Mouse (Mus musculus) left cerebral cortex, adult 8-10 months (tissue): ENCODE results near the gene Dap. TPM values are rescaled to one million over a fixed set of nuclear protein-coding genes. Genes with fewer than 3 reads are reported as not detected.

ENCODE experiments used
- DNase-seq, 2 experiments: peaks; one replicate each; pipeline ENCODE4 v3.0.0; 2022; ENCODE audit warnings: low spot score in 2 of 2
- total RNA-seq, 4 experiments: library from RNA; stranded (reverse); gene quantifications; 2 replicates each; pipeline ENCODE4 v1.2.4; 2022

Dap gene
- 10 to 100 TPM in 1 of 4 experiments, 1 to 10 TPM in 3; 6.2 to 10.0 (median 7.5) TPM for total RNA-seq

DNA sequence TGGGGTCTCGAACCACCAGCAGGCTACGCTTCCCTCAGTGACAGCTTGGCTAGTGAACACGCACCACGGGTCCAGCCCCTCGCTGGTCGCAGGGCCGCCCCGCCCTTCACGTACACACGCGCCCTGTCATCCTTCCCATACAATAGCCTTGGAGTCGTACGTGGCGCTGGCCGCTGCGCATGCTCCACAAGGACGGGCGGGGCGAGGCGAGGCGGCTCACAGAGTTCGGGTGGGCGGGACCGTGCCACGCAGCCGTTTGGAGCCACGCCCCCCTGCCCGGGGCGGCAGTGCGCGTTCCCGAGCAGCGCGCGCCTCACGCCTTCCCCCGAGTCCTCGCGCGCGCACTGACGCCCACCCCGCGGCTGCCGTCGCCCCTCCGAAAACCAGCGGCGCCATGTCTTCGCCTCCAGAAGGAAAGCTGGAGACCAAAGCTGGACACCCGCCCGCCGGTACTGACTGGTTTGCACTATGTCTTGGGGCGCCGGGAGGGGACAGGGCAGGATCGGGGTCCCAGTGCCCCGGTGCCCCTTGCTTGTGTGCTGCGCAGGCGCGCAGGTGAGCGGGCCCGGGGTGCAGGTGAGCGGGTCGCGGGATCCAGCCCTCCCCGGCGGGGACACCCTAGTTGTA is at the start of gene Dap:
TSS of gene Dap (plus strand) at position 180 of the 627 bp plus-strand sequence.
- DNase-seq = peak; percentile 87 to 97

DNA sequence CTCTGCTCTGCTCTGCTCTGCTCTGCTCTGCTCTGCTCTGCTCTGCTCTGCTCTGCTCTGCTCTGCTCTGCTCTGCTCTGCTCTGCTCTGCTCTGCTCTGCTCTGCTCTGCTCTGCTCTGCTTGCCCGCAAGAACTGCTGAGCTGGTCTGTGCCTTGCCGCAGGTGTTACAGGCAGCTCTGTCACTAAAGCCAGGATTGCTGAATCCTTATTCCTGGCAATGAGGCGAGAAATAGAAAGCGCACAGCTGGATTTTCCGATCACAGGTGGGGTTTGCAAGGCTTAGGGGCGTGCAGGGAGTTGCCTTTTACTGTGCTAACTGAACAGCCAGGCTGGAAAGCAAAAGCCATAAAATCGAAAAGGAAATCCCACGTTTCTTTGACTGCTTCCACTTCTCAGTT is 47.5 kb upstream of the Dap start:
- DNase-seq = no peak

DNA sequence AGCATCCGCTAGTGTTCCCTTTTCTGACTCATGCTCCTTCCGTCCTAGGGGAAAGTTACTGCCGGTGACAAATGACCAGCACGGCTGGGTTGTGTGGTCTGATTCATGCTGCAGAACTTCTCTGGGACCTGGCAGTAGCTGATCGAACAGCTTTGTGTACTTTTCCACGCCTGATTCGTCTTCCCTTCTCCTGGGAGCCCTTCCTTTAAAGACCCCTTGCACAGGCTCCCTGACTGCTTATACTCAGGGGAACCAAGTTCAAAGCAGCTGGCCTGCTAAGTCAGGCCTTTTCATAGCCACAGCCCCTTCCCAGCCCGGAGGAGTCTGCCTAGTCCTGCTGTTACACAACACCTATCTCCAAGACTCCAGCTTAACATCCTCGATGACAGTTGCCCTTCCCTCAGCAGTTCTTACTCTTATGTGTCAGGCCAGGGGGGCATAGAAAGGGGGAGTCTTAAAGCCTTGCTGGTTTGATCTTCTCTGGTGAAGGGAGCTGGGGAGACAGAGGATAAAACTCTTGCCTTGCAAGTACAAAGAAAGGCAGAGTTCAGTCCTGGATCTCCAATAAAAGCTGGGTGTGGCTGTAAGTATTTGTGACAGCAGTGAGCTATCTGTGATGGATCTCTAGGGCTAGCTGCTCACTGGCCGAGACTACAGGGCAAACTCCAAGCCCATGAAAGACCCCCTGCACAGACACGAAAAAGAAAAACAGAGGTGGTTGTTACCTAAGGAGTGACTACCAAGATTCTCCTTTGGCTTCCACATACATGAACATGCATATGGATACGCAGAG is 39.3 kb upstream of the Dap start:
- no peak for DNase-seq

DNA sequence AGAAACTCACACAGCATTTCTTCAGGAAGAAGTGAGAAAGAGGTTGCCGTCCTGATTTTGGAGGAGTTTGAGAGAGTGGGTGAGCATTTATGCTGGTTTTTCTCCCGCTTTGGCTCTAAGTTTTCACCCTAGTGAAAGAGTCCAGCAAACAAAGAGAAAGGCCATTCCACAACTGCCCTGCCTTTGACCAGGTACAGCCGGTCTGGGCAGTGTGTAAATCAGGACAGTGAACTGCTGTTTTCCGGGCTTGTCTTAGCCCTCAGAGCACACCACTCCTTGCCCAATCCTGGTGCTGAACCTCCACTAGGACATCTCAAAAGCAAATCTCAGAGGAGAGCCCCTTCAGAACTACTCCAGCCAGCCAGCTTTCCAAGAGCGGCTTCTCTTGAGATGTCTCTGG is 38.6 kb upstream of the Dap start:
- DNase-seq = no peak

DNA sequence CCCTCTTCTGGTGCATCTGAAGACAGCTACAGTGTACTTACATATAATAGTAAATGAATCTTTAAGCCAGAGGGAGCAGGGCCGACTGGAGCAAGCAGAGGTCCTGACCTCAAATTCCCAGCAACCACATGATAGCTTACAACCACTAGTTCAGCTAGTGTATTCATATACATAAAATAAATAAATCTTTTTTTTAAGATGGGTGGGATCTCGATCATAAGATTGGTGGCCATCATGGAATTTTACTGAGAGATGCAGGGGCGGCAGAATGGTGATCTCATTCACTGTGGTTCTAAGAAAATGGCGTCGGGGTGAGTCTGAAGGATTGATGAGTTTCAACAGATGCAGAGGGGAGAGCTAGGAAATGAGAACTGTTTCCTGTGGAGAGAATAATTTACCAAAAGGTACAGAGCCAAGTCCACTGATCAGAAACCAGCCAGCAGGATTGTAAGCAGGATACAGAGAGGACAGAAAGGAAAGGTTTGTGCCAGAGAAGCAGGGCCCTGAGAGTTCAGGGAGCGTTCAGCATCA is 37.7 kb upstream of the Dap start:
- DNase-seq = no peak

DNA sequence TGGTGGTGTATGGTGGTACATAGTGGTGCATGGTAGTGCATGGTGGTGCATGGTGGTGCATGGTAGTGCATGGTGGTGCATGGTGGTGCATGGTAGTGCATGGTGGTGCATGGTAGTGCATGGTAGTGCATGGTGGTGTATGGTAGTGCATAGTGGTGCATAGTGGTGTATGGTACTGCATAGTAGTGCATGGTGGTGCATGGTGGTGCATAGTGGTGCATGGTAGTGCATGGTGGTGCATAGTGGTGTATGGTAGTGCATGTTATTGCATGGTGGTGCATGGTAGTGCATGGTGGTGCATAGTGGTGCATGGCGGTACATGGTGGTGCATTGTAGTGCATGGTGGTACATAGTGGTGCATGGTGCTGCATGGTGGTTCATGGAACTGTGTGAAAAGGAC is 31.6 kb upstream of the Dap start:
- no peak for DNase-seq

DNA sequence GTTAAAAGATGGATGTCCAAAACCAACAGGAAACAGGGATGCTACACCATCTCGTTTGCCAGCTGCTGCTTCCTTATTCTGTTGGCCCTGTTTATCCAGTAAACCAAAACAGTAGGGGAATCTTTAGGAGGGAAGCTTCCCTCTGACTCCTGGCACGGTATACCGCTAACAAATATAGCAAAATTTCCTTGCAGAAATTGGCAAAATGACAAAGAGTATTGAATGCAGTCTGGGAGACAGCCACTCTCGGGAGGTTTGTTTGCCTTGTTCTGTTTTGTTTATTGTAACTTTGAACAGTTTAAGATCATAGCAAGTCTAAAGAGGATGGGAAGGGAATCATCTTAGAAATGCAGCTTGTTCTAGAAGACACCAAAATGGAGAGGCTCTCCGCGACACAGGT is 28.3 kb upstream of the Dap start:
- no peak for DNase-seq

DNA sequence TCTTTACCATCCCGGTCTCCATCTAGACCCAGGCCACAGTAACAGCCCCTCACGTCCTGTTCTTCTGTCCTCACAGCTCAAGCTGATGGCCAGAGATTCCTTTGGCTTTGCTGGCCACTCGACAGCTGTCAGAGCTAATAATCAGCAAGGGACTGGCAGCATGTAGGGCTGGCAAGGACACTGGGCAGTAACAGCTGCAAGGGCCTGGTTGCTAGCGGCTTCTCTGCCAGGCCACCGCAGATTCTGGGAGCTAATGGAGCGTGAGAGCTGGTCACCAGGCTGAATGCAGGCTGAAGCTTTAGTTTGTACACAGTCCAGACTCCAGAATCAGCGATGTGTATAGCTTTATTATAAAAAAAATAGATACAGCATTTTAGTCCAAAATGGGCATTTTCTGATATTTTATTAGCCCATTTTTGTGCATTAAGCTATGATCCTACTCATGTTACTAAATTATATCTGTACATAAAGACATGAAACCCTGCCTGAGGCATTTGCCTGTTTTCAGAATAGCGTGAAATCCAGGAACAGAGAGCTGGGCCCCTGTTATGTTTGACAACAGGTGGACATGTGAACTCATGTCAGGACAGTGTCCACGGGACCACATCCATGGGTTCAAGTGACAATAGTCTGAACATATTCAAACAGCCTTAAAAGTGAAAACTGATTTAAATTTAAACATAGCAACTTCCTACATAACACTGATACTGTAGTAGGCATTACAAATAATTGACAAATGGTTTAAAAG is 16.6 kb upstream of the Dap start:
- DNase-seq = no peak

DNA sequence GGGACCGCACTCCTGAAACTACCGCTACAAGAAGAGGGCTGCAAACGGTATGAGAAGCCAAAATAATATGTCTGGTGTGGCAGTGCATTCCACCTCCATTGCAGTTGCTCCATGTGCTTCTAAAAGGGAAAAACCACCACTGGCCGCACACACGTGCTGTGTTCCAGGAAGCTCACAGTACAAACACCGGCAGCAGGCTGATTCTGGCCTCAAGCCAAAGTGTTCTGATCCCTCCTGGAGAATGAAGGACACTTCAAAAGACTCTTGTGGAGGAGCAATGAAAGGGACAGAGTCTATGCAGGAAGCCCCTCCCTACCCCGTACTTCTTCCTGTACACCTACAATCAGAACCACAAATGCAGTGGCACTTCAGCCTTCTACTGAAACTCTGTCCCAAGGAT is 12.2 kb upstream of the Dap start:
- DNase-seq = no peak

DNA sequence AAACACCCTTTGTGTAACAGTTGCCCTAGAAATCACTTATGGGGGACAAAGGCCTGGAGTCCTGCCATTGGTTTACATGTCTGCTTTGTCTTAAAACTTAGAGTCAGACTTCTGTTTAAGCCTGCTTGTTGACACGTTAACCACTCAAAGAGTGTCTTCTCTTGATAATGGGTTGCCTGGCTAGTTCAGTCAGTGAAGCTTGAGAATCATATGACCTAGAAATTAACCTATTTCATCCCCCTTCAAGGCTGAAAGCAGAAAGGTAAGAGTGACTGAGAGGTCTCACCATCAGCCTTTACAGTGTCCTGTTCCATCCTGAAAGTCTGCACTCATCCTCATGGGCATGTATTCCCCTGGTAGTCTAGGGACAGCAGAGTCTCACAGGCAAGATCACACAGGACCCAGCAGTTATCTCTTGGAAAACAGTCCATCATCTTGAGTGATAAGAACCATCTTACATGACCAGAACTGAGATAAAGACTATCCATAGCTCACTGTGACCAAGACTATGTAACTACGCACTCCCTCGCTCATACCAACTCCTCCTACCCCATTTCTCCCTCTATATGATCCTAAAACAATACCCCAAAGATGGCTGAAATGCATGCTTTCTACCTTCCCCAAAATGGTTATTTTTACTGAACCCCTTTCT is 10.4 kb upstream of the Dap start:
- no peak for DNase-seq

DNA sequence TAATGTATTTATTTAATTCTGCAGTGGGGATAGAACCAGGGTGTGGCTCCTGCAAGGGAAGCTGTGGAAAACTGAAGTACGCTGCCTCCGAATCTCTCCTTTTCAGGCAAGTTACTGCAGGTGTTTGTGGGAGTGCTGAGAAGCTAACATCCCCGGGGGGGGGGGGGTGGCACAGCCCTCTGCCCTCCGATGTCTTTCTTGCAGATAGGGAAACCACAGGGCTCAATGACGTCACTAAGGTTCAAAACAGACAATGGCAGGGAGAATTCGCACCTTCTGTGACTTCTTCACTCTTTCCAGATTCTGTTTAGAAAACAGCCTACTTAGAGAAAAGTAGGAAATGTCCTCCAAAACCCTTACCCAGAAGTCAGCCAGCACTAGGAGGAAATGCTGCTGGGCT is 1.9 kb upstream of the Dap start:
- DNase-seq = no peak

DNA sequence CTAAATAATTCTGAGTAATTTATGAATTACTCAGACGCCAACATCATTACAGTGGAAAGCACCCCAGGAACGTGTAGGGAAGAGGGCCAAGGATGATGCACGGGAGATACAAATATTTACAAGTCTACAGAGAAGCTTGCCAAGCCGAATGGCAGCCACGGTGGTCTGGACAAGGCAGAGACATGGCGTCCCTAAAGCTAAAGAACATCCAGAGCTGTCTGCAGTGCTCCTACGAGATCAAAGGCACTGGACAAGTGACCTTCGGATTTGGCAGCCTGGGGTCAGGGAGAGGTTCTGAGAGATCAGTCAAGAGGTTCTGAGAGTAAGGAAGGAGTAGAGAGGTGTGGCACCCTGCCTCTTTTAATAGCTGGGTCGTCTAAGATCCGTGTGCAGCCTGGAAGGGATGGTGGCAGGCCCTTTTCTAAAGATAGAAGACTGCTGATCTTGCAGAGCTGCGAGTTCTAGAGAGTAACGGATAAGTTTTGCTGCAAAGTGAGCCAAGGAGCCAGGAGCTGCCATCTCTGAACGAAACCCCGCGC is 449 bp upstream of the Dap start:
- no peak for DNase-seq

DNA sequence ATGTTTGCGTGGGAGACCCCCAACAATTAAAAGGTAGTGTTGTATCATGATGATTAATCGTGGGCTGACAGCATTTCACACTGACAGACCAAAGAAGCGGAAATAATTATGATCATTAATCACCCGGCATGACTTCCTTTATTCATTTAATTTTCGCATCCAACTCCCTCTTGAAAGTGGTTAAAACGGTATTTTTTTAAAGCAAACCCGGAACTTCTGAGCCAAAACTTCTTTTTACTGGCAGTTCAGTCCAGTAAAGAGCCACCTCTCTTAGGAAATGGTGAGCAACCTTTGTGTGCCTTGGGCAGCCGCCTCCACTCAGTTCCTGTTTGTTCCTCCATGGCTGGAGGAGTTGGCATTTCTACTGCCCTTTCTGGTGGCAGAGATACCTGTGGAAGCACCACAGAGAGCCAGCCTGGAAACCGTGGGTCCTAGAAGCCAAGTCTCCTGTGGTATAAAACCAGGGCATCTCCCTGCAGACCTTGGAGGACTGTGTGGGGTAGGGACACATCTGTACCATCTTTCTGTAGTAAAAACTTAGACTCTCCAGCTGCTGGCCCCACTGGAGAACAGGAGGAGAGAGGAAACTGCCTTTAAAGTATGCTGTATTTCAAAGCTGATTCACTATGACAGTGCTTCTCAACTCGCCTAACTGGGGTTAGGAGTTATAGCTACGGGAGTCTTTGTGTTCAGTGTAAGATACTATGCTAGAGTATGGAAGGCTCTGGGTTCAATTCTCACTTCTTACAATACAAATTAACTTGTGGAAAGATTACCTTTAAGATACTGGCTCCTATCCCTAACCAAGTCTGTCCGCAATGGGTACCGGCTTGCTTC is 910 bp downstream of the Dap start:
- DNase-seq = no peak

DNA sequence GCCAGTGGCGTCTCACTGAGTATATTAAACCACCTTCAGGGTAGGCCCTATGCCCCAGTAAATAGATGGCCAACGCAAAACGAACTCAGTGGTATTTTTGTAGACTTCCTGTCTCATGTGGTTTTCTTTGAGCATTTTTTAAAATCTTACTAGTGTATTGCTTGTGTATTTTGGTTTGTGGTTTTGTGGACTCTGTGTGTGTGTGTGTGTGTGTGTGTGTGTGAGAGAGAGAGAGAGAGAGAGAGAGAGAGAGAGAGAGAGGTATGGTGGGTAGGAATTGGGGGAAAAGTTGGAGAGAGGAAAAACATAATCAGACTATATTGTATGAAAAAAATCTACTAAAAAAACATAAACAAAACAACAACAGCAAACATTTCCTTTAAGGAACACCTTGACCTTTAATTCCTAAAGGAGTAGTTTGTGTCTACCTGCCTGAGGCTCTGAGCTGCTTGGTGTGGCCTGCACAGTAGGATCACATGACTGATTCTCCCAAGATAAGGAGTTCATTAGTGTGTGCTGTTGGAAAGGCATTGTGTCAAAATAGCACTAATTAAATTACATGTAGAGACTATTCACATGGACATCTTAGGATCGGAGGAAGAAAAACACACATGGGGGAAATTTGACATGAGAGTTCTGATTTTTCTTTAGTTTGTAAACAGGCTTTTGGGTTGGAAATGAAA is 1.7 kb downstream of the Dap start:
- no peak for DNase-seq

DNA sequence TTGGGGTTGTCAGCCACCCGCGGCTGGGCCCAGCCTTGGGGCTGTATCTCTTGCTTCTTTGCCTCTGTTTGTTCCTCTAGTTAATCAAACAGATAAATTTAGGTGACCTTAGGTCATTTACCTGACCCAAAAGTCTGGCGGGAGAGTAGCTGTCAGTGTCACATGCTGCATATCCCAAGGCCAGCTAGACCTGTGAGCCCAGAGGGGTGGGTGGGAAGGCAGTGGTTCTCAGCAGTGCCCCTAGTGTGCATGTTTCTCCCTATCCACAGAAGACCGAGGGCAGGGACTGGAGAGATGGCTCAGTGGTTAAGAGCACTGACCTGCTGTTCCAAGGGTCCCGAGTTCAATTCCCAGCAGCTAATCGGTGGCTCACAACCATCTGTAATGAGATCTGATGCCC is 2.4 kb downstream of the Dap start:
- DNase-seq = no peak

DNA sequence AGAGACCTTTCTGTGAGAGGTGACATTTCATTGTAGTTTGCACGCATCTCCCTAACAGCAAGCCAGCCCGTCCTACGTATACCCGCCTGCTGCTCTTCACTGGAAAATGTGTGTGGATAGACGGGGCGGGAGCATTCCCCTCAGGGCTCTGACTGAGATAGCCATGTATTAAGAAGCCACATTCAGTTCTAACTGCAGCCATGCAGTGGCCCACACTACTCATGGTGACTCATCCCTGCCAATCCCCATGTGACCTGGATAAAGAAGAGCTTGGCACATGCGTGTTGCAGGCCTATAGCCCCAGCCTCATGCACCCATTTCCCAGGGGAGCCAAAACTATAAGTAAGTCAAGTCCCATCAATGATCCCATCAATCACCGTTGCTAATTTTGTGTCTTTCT is 3.7 kb downstream of the Dap start:
- no peak for DNase-seq

DNA sequence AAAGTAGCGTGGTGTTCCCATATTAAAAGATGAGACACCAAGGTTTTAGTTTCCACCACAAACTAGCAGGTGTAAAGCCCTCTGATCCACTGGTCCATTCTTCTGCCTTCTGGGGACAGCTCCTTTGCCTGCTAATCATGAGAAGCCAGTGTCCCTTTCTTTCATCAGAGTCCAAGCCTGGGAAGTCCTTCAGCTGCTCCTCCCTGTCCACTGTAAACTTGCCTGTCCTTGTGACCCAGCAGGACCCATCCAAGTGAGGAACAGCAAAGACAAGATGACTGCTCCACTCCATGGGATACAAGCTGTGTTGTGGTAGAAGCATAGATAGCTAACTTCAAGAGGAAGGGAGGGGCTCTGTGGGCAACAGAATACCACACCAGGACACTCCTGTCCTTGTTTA is 8.9 kb downstream of the Dap start:
- no peak for DNase-seq

DNA sequence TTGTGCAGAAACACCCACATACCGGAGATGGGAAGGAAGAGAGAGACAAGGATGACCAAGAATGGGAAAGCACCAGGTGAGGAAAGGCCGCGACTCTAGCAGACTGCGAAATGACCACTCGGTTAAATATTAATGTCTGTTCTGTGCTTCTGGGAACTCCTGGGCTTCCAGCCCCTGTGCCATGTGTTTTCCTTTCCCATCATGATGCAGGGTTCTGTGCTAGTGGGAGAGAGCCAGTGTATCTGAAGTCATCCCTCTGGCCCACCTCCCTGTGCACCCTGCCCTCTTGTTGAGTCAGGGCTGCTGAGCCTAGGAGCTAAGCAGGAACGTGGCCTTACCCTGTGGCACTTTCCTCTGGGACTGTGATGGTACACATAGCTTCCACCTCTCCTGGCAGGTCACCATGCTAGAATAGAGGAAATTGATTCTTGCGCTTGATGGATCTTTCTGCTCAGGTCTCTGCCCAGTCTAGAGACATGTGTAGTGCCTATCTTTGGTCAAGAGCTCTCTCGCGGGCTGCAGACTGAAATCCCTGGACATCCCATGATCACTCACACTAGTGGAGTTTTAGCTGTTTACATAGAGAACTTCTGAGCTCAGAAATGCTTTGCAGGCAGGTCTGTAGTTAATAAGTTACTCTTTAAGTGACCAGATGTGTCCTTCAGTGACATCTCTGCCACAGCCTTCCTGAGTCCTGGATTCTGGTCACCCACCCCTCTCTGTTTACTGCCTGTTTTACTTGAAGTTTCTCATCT is 11.9 kb downstream of the Dap start:
- no peak for DNase-seq

DNA sequence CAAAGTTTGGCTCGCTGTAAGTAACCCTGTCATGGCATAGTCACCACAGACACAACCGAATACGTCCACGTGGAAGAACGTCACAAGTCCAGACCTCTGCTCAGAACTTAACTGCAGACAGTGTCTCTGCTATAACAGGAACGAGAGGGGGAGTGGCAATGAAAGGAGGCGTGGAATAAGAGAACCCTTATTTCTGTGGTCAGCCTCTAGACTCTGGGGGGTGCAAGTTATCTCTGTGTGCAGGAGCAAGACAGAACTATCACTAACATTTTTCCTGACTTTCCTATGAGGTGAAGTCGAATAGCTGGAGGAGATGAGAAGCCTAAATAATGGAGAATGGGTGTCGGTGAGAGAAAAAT is 12.4 kb downstream of the Dap start:
- DNase-seq = no peak
